Mouse (Mus musculus) midbrain, embryonic 16.5 days (tissue): Measurements from ENCODE around the gene Sgca. TPM values are rescaled to one million over a fixed set of nuclear protein-coding genes. Genes with fewer than 3 reads are reported as not detected.

ENCODE experiments used
- ATAC-seq: fragments of 200-750 bp; cut with Nextera tagmentation; 2 replicates; pipeline ENCODE4 v1.8.0; 2017; ENCODE audit warnings: moderate TSS enrichment
- H3K27ac ChIP-seq: fragments of 300-500 bp; sonication (generic); 2 replicates; pipeline ENCODE4 v1.5.1; 2014; ENCODE audit warnings: mild to moderate bottlenecking, low read length, mixed read lengths
- H3K27me3 ChIP-seq: fragments of 300-500 bp; sonication (generic); 2 replicates; pipeline ENCODE4 v1.6.1; 2014; ENCODE audit warnings: low read depth, low read length, mixed read lengths; ENCODE audit not compliant: control insufficient read depth, insufficient read depth
- H3K36me3 ChIP-seq: fragments of 300-500 bp; sonication (generic); 2 replicates; pipeline ENCODE4 v1.6.1; 2014; ENCODE audit warnings: mild to moderate bottlenecking, low read length, moderate library complexity, mixed read lengths; ENCODE audit not compliant: control insufficient read depth, insufficient read depth
- H3K4me1 ChIP-seq: fragments of 300-500 bp; sonication (generic); 2 replicates; pipeline ENCODE4 v1.6.1; 2014; ENCODE audit warnings: mild to moderate bottlenecking, low read length, mixed read lengths; ENCODE audit not compliant: control insufficient read depth, insufficient read depth
- H3K4me2 ChIP-seq: fragments of 300-500 bp; sonication (generic); 2 replicates; pipeline ENCODE4 v1.6.1; 2014; ENCODE audit warnings: mild to moderate bottlenecking, low read length, mixed read lengths
- H3K4me3 ChIP-seq: fragments of 300-500 bp; sonication (generic); 2 replicates; pipeline ENCODE4 v1.5.1; 2014; ENCODE audit warnings: low read depth, mild to moderate bottlenecking, low read length, moderate library complexity, mixed read lengths
- H3K9ac ChIP-seq: fragments of 300-500 bp; sonication (generic); 2 replicates; pipeline ENCODE4 v1.6.1; 2014; ENCODE audit warnings: low read depth, low read length, mixed read lengths
- H3K9me3 ChIP-seq: fragments of 300-500 bp; sonication (generic); replicated peaks from 2 replicates; pipeline ENCODE4 v1.6.1; 2014; ENCODE audit warnings: mild to moderate bottlenecking, low read length, mixed read lengths; ENCODE audit not compliant: control insufficient read depth, poor library complexity, severe bottlenecking
- WGBS: fragments of 180-500 bp; shearing (Covaris S2); extraction: QIAGEN DNeasy Blood & Tissue Kit; methylation state at CpG from one replicate; pipeline ENCODE4 v1.1.7; 2014; 5-methylcytosine and 5-hydroxymethylcytosine counted together
- polyA plus RNA-seq: library from polyadenylated mRNA; unstranded; fragments of >200 nt; fragmentation: Nextera tagmentation; extraction: Ambion mirVana; gene quantifications from 2 replicates; pipeline ENCODE4 v1.2.1, GENCODE M21; 2015

Sgca gene
- 0.20 TPM in 1 of 2 replicates, not detected in the other for polyA plus RNA-seq

- ATAC-seq = no peak
- Histone ChIP-seq H3K4me2 (no peak within 1 kb of the TSS), H3K36me3 (no peaks in the 10 kb centered on the region), H3K27ac (no peak within 1 kb of the TSS), H3K4me3 (no peak within 1 kb of the TSS), H3K4me1 (peaks cover 15% of the 10 kb centered on the region), H3K9ac (no peak within 1 kb of the TSS), H3K9me3 (no peaks in the 10 kb centered on the region), H3K27me3 (no peaks in the 10 kb centered on the region)
- WGBS = 81% methylated on average over 5 of the region's 5 CpGs
These were observed at the start of gene Sgca for GRCm38 (mm10) chr11:94976199-94976598. Gene Sgca (minus strand): TSS chr11:94976327.

GRCm38 (mm10) chr11:95025227-95026012, 49.3 kb upstream of the Sgca start:
- Histone ChIP-seq H3K4me1 (no peaks in the 10 kb centered on the region), H3K27ac (no peak overlapping the region; the same call in 1 of the 2 replicates), H3K27me3 (no peaks in the 10 kb centered on the region), H3K4me3 (no peak overlapping the region), H3K36me3 (peaks cover 43% of the 10 kb centered on the region), H3K9ac (no peak overlapping the region), H3K9me3 (no peaks in the 10 kb centered on the region), H3K4me2 (no peak overlapping the region)
- WGBS = 87% methylated on average over 11 of the region's 11 CpGs
- ATAC-seq = no peak

- ATAC-seq = no peak
- 68% methylated on average over 29 of the region's 29 CpGs for WGBS
- H3K4me1 ChIP-seq = no peaks in the 10 kb centered on the region
These were observed 48.5 kb upstream of the Sgca start for GRCm38 (mm10) chr11:95024439-95025184.

GRCm38 (mm10) chr11:95023481-95023880, 47.4 kb upstream of the Sgca start:
- ATAC-seq = no peak
- Histone ChIP-seq H3K4me1 (no peaks in the 10 kb centered on the region), H3K4me3 (no peak overlapping the region), H3K9ac (no peak overlapping the region), H3K36me3 (peaks cover 55% of the 10 kb centered on the region), H3K27me3 (no peaks in the 10 kb centered on the region), H3K9me3 (no peaks in the 10 kb centered on the region), H3K27ac (no peak overlapping the region), H3K4me2 (no peak overlapping the region)
- WGBS = 95% methylated on average over 9 of the region's 9 CpGs

More at GRCm38 (mm10) chr11:95024439-95025184, 48.5 kb upstream of the Sgca start:
- H3K9ac ChIP-seq = no peak overlapping the region
- H3K27me3 ChIP-seq = no peaks in the 10 kb centered on the region
- no peak overlapping the region for H3K4me2 ChIP-seq
- H3K9me3 ChIP-seq = no peaks in the 10 kb centered on the region
- H3K27ac ChIP-seq = no peak overlapping the region
- peaks cover 50% of the 10 kb centered on the region for H3K36me3 ChIP-seq
- no peak overlapping the region for H3K4me3 ChIP-seq

- Histone ChIP-seq H3K9ac (no peak overlapping the region), H3K9me3 (no peaks in the 10 kb centered on the region), H3K4me3 (no peak overlapping the region), H3K36me3 (peaks cover 55% of the 10 kb centered on the region), H3K27ac (no peak overlapping the region), H3K27me3 (no peaks in the 10 kb centered on the region), H3K4me1 (no peaks in the 10 kb centered on the region), H3K4me2 (no peak overlapping the region)
- WGBS = 79% methylated on average over 10 of the region's 10 CpGs
- no peak for ATAC-seq
These were observed 46.3 kb upstream of the Sgca start for GRCm38 (mm10) chr11:95022237-95022992.

GRCm38 (mm10) chr11:95015484-95015883, 39.4 kb upstream of the Sgca start:
- Histone ChIP-seq H3K9me3 (no peaks in the 10 kb centered on the region), H3K36me3 (peaks cover 30% of the 10 kb centered on the region), H3K27me3 (no peaks in the 10 kb centered on the region), H3K4me1 (peaks cover 31% of the 10 kb centered on the region), H3K9ac (0 out of 2 replicates have a peak overlapping the region, but pooled peaks have one; percentile 34), H3K27ac (no peak overlapping the region), H3K4me3 (no peak overlapping the region), H3K4me2 (no peak overlapping the region)
- no peak for ATAC-seq
- WGBS = 72% methylated on average over 3 of the region's 3 CpGs

GRCm38 (mm10) chr11:95012487-95012886, 36.4 kb upstream of the Sgca start:
- 23% methylated on average over 3 of the region's 3 CpGs for WGBS
- H3K9ac ChIP-seq = peak overlapping the region; percentile 99
- H3K27ac ChIP-seq = peak overlapping the region; percentile 69
- H3K27me3 ChIP-seq = no peaks in the 10 kb centered on the region
- H3K4me2 ChIP-seq = peak overlapping the region; percentile 97
- peaks cover 49% of the 10 kb centered on the region for H3K4me1 ChIP-seq
- peak overlapping the region; percentile 81 for H3K4me3 ChIP-seq
- peaks cover 18% of the 10 kb centered on the region for H3K36me3 ChIP-seq
- no peak for ATAC-seq
- H3K9me3 ChIP-seq = no peaks in the 10 kb centered on the region

- Histone ChIP-seq H3K4me2 (peak overlapping the region; percentile 97), H3K9ac (peak overlapping the region; percentile 99), H3K4me1 (peaks cover 53% of the 10 kb centered on the region), H3K27me3 (no peaks in the 10 kb centered on the region), H3K27ac (peak overlapping the region; percentile 69), H3K36me3 (peaks cover 18% of the 10 kb centered on the region), H3K9me3 (no peaks in the 10 kb centered on the region), H3K4me3 (peak overlapping the region; percentile 81)
- no peak for ATAC-seq
- 48% methylated on average over 3 of the region's 3 CpGs for WGBS
These were observed 35.9 kb upstream of the Sgca start for GRCm38 (mm10) chr11:95012075-95012474.
